19 mouse cellular contexts compared by ENCODE assay signal in genomic region chrX:96239037-96239436, GRCm38 (mm10). TPM values are rescaled to one million over a fixed set of nuclear protein-coding genes. Genes with fewer than 3 reads are reported as not detected.
"Had no signal": no experiment of that assay in that cellular context is flagged by ENCODE, and none has a peak within 500 bp of the region (broad histone marks: within the 10 kb centered on the region; RNA-seq: fewer than 3 reads in every experiment).

No protein-coding gene starts in this region.

- H3K27me3 ChIP-seq: midbrain, embryonic 13.5 days; midbrain, embryonic 15.5 days; neural tube, embryonic 12.5 days had no signal

- H3K4me3 ChIP-seq: midbrain, embryonic 13.5 days; midbrain, embryonic 15.5 days; neural tube, embryonic 12.5 days had no signal

- H3K4me1 ChIP-seq: midbrain, embryonic 13.5 days; midbrain, embryonic 15.5 days; neural tube, embryonic 12.5 days had no signal

- H3K27ac ChIP-seq: midbrain, embryonic 13.5 days; midbrain, embryonic 15.5 days; neural tube, embryonic 12.5 days had no signal

- H3K9ac ChIP-seq: lung, embryonic 14.5 days; midbrain, embryonic 13.5 days; midbrain, embryonic 15.5 days; neural tube, embryonic 12.5 days had no signal

- H3K9me3 ChIP-seq: megakaryocyte, embryonic 14.5 days; midbrain, embryonic 13.5 days; midbrain, embryonic 15.5 days; neural tube, embryonic 12.5 days had no signal

- DNase-seq: lung, postnatal 10 days; right cerebral cortex, postnatal 14 days; thymus, adult 18-20 months; thymus, postnatal 14 days; thymus, postnatal 36 days had no signal

- ATAC-seq: midbrain, embryonic 13.5 days; midbrain, embryonic 15.5 days had no signal

- H3K4me2 ChIP-seq: lung, embryonic 14.5 days; midbrain, embryonic 11.5 days; midbrain, embryonic 13.5 days; midbrain, embryonic 15.5 days; neural tube, embryonic 12.5 days had no signal

- H3K36me3 ChIP-seq: midbrain, embryonic 13.5 days; midbrain, embryonic 15.5 days; neural tube, embryonic 12.5 days had no signal

RNA-seq across cellular contexts. Expression of gene Vsig4, which starts 54.2 kb away (rescaled TPM):
- total RNA-seq: megakaryocyte progenitor cell, adult 5-6 weeks; midbrain, postnatal 0 days; monocyte, adult 5-6 weeks; neutrophil, adult 5-6 weeks had no signal
- polyA plus RNA-seq: lung, embryonic 14.5 days; lung, embryonic 16.5 days; midbrain, embryonic 11.5 days; midbrain, embryonic 13.5 days; midbrain, embryonic 15.5 days; midbrain, postnatal 0 days; neural tube, embryonic 12.5 days; neural tube, embryonic 14.5 days; stomach, embryonic 14.5 days; thymus, postnatal 0 days had no signal
